Mouse (Mus musculus) gastrocnemius, postnatal 14 days (tissue): ENCODE results near the gene A2m. TPM values are rescaled to one million over a fixed set of nuclear protein-coding genes. Genes with fewer than 3 reads are reported as not detected.

ENCODE experiments used
- DNase-seq: peaks from one replicate; pipeline ENCODE4 v3.0.0; 2021; ENCODE audit warnings: mixed read lengths
- intact Hi-C: fragments of 180-260 bp; cut with DNase I; formaldehyde crosslinking; loops from one replicate; pipeline ENCODE4 v1.15.1; 2025; ENCODE audit warnings: low total_unique reads
- long read RNA-seq, 2 experiments: library from polyadenylated mRNA; stranded (forward); transcript quantifications; one replicate each; pipeline ENCODE4 v2.0.0; 2021
- total RNA-seq, 2 experiments: library from RNA; stranded (reverse); gene quantifications; 2 replicates each; pipeline ENCODE4 v1.2.3; 2021

The A2m gene
- total RNA-seq = under 1 TPM in 1 of 2 experiments, not detected in 1; 0.08 TPM
- long read RNA-seq, experiment 1, partial matches to known transcripts = 0 of 1 reads
- long read RNA-seq, experiment 1, other reads (novel, unspliced or antisense) = 1 of 1 reads
- long read RNA-seq, experiment 2 = 0 reads

- DNase-seq = no peak
- intact Hi-C loops = no loop called here
Observed at GRCm38 (mm10) chr6:121635076-121635475, at the start of gene A2m. Gene A2m (plus strand): TSS chr6:121635376.

GRCm38 (mm10) chr6:121590131-121590530 lies 45.0 kb upstream of the A2m start:
- DNase-seq = no peak
- intact Hi-C loops = no loop called here

GRCm38 (mm10) chr6:121600927-121601326 lies 34.2 kb upstream of the A2m start:
- intact Hi-C loops = no loop called here

GRCm38 (mm10) chr6:121607861-121608260 lies 27.3 kb upstream of the A2m start:
- no peak for DNase-seq
- intact Hi-C loops = no loop called here

More at GRCm38 (mm10) chr6:121600927-121601326, 34.2 kb upstream of the A2m start:
- no peak for DNase-seq

DNA sequence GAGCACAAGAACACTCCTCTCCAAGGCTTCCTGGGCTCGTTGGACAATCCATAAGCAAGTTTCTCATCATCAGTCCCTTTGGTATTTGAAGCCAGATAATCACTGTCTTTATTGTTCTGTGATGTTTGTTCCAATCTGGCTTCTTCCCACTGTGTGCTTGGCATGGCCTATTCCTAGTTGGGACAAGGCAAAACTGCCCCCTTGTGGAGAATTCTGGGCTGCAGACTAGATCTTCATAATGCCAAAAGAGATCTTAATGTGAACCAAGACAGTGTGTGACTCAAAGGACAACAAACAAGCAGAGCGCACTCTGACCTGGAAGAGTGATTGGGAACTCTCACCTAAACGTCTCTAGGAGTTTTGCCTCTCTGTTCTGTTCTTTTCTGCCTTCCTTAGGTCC lies 23.4 kb upstream of the A2m start:
- DNase-seq = no peak
- intact Hi-C loops = no loop called here

- intact Hi-C loops = no loop called here
- DNase-seq = no peak
Observed at GRCm38 (mm10) chr6:121617476-121617875, 17.7 kb upstream of the A2m start.

DNA sequence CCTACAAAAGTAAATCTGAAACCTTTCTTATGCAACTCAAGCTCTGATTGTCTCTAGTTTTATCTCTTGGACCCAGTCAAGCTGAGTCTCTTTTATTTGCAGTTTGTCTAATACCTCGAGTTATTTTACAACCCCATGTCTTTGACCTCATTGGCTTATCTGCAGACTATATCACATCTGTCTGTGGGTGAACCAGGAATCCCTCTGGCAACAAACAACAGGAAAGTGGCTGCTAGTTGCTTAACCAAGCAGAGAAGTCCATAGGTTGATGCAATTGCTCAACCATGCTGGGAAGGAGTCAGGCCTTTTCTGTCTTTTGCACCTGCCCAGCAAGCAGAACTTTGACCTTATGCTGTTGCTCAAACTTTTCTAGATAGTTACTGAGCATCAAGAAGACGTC lies 12.7 kb upstream of the A2m start:
- intact Hi-C loops = no loop called here

DNA sequence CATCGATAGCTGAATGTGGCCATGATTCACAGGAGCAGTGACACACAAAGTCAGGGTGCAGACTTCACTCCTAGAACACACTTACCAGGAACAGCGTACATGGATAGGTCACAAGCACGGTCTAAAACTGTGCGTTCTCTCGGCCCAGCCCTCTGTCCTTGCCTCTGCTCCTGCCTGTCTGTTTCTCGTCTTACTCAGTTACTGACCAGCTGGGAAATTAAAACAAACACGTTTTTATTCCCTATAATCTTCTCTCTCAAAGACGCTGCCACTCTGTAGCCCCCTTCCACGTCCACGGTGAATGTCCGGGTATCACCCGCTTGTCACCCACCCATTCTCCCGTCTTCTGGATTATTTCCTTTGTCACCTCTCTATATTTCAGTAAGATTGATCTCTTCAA lies 656 bp upstream of the A2m start:
- intact Hi-C loops = no loop called here
- no peak for DNase-seq

More for the DNA sequence above, 12.7 kb upstream of the A2m start:
- DNase-seq = no peak

- intact Hi-C loops = no loop called here
- DNase-seq = no peak
Observed at GRCm38 (mm10) chr6:121635878-121636371, 749 bp downstream of the A2m start.

- DNase-seq = no peak
- intact Hi-C loops = no loop called here
Observed at GRCm38 (mm10) chr6:121648499-121648898, 13.3 kb downstream of the A2m start.

Other genes starting within 250 kb of the A2m start
- gene Iqsec3, start 161.7 kb upstream of the A2m start, total RNA-seq = 1 to 10 TPM; 1.9 to 2.5 TPM
- gene Gm7298, start 97.6 kb downstream of the A2m start, total RNA-seq = not detected
- not detected for gene Mug1, start 203.2 kb downstream of the A2m start, total RNA-seq